Mouse (Mus musculus) bone marrow, adult 2 months (tissue): ENCODE results near the gene Pakap. TPM values are rescaled to one million over a fixed set of nuclear protein-coding genes. Genes with fewer than 3 reads are reported as not detected.

Experiments used
- H3K27ac ChIP-seq: fragments of 200-500 bp; 2 replicates; pipeline ENCODE4 v1.5.1; 2012; ENCODE audit warnings: low read depth, mild to moderate bottlenecking, control low read depth, inconsistent platforms, low read length; ENCODE audit not compliant: control insufficient read depth, poor library complexity, insufficient read depth
- H3K4me1 ChIP-seq: fragments of 200-500 bp; 2 replicates; pipeline ENCODE4 v1.6.1; 2011; ENCODE audit warnings: low read length; ENCODE audit not compliant: control insufficient read depth, insufficient read depth
- H3K4me3 ChIP-seq: fragments of 200-500 bp; replicated peaks from 2 replicates; pipeline ENCODE3; 2011; ENCODE audit warnings: mild to moderate bottlenecking, low read depth, low read length, control low read depth; ENCODE audit not compliant: control insufficient read depth
- CTCF ChIP-seq: fragments of 200-500 bp; IDR thresholded peaks from 2 replicates; pipeline ENCODE4 v1.5.1; 2011; ENCODE audit warnings: low read length, control low read depth; ENCODE audit not compliant: control insufficient read depth, insufficient read depth
- POLR2A ChIP-seq: fragments of 200-500 bp; IDR thresholded peaks from 2 replicates; pipeline ENCODE4 v1.6.1; 2011; ENCODE audit warnings: low read depth, mild to moderate bottlenecking, control low read depth, low read length, borderline replicate concordance; ENCODE audit not compliant: control insufficient read depth
- WGBS: fragments of 180-500 bp; shearing (Covaris S2); methylation state at CpG from one replicate; pipeline ENCODE4 v1.1.7; 2018; 5-methylcytosine and 5-hydroxymethylcytosine counted together
- polyA plus RNA-seq: library from polyadenylated mRNA; stranded (reverse); fragments of >200 nt; gene quantifications from 2 replicates; pipeline ENCODE4 v1.2.4, GENCODE M21; 2011; ENCODE audit warnings: low replicate concordance; ENCODE audit not compliant: missing spikeins, insufficient read depth, insufficient read length

Pakap gene
- polyA plus RNA-seq, 1 experiment: 1.9 TPM

DNA sequence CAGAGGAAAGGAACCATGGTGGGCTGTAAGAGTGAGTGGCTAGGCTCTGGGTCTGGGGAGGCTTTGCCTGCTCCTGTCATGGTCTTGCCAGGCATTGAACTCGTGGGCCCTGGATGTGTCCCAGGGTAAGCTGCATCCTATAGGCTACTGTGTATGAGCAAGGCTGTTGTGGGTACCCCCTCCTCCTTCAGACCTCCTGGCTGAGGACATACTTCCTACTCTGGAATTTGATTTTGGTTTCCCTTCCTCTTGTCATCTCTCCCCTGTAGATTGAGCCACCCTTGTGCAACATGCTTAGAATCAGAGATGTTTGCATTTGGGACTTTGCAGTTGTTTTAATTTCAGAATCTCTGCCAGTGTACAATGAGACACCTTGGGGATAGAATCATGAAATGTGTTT, 83.0 kb downstream of the Pakap start:
- no peak for TF ChIP-seq POLR2A
- Histone ChIP-seq H3K27ac (no peak overlapping the region), H3K4me3 (no peak overlapping the region), H3K4me1 (no peaks in the 10 kb centered on the region)
- 53% methylated on average over 1 of the region's 1 CpGs for WGBS

DNA sequence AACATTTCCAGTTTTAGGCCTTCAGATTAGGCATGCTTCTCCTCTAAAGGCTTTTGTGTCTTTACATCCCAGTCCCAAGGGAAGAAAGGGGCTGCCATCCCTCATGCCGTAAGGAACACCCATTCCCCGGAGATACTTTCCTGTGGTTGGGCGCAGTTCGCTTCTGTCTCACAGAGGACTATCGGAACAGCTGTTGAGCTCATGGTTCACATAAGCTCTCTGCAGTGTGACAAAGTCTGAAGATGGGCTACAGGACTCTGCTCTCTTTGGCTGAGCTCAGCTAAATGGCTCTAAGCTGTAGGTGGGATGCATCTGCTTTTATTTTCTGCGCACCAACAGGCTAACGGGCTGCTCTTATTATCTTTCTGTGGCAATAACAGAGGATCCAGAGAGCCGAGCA, 83.6 kb downstream of the Pakap start:
- TF ChIP-seq CTCF: no peak
- Histone ChIP-seq H3K27ac (no peak overlapping the region), H3K4me1 (no peaks in the 10 kb centered on the region), H3K4me3 (no peak overlapping the region)
- 84% methylated on average over 8 of the region's 8 CpGs for WGBS

DNA sequence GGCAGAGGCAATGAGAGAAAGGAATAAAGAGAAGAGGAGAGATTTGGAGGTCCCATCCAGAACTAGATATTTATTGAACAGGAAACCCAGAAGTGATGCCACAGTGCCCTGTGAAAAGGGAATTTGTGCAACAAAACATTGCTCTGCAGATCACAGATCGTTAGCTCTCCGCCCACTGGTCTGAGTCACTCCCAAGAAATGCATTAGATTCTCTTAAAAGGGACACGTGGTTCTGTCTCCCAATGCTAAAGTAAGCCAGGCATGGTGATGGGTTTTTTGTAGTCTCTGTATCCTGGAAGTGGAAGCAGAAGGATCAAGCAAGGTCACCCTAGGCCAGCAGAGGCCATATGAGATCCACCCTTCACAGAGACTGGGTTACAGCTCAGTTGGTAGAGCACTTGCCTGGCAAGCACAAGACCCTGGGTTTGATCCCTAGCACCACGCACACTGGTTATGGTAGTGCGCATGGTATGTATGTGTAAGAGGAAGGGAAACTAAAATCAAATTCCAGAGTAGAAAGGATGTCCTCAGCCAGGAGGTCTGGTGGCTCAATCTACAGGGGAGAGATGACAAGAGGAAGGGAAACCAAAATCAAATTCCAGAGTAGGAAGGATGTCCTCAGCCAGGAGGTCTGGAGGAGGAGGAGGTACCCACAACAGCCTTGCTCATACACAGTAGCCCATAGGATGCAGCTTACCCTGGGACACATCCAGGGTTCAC, 84.4 kb downstream of the Pakap start:
- TF ChIP-seq POLR2A (no peak), CTCF (no peak)
- no peak overlapping the region for H3K4me3 ChIP-seq
- no peak overlapping the region for H3K27ac ChIP-seq
- H3K4me1 ChIP-seq: no peaks in the 10 kb centered on the region
- 69% methylated on average over 5 of the region's 5 CpGs for WGBS

DNA sequence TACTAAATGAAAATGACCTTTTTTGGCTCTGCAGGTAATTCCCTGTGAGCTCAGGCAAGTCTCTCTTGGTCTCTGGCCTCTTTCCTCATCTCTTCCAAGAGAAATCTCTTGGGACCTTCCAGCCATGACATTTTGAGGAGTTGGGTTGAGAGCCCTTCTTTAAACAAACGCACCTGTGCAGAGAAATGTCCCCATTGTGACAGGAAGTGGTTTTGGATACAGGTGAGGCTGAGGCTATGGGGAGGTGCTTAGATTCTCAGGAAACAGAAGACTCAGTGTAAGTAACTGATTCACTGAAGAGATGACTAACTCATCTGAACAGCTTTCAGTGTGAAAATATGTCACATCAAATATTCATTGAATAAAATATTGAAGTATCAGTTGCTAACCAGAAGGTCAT, 88.0 kb downstream of the Pakap start:
- Histone ChIP-seq H3K4me1 (no peaks in the 10 kb centered on the region), H3K27ac (no peak overlapping the region), H3K4me3 (no peak overlapping the region)
- WGBS: 38% methylated on average over 1 of the region's 1 CpGs
- no peak for TF ChIP-seq POLR2A
- TF ChIP-seq CTCF: no peak

DNA sequence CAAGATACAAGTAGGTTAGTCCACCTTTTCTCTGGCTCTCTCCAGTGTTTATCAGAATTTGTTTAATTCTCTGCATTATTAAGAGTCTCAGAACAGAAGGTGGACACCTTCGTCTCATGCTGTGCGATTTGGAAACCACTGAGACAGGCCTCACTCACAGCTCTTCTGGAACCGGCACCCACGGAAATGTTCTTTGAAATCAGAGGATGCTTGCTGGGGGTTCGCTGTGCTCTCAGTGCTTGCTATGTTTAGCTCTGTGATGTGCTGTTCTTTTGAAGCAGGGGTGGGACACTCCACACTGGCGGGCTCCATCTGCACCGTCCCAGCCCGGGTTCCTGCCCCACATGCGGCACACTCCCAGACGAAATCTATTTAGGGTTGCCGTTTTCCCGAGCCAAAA, 88.4 kb downstream of the Pakap start:
- Histone ChIP-seq H3K4me1 (no peaks in the 10 kb centered on the region), H3K4me3 (no peak overlapping the region), H3K27ac (no peak overlapping the region)
- 88% methylated on average over 12 of the region's 12 CpGs for WGBS
- TF ChIP-seq CTCF (no peak), POLR2A (no peak)

- 78% methylated on average over 3 of the region's 3 CpGs for WGBS
- no peaks in the 10 kb centered on the region for H3K4me1 ChIP-seq
- TF ChIP-seq CTCF (no peak), POLR2A (no peak)
These were observed 88.9 kb downstream of the Pakap start for GRCm38 (mm10) chr4:57656861-57657260.

GRCm38 (mm10) chr4:57660470-57660869, 92.5 kb downstream of the Pakap start:
- no peak overlapping the region for H3K27ac ChIP-seq
- no peaks in the 10 kb centered on the region for H3K4me1 ChIP-seq
- WGBS: 41% methylated on average over 4 of the region's 4 CpGs
- TF ChIP-seq POLR2A (no peak), CTCF (no peak)
- no peak overlapping the region for H3K4me3 ChIP-seq

More at GRCm38 (mm10) chr4:57656861-57657260, 88.9 kb downstream of the Pakap start:
- H3K4me3 ChIP-seq: no peak overlapping the region
- H3K27ac ChIP-seq: no peak overlapping the region

GRCm38 (mm10) chr4:57666101-57666500, 98.1 kb downstream of the Pakap start:
- no peak for TF ChIP-seq CTCF
- no peak for TF ChIP-seq POLR2A
- no peak overlapping the region for H3K27ac ChIP-seq
- WGBS: 60% methylated on average over 3 of the region's 3 CpGs

DNA sequence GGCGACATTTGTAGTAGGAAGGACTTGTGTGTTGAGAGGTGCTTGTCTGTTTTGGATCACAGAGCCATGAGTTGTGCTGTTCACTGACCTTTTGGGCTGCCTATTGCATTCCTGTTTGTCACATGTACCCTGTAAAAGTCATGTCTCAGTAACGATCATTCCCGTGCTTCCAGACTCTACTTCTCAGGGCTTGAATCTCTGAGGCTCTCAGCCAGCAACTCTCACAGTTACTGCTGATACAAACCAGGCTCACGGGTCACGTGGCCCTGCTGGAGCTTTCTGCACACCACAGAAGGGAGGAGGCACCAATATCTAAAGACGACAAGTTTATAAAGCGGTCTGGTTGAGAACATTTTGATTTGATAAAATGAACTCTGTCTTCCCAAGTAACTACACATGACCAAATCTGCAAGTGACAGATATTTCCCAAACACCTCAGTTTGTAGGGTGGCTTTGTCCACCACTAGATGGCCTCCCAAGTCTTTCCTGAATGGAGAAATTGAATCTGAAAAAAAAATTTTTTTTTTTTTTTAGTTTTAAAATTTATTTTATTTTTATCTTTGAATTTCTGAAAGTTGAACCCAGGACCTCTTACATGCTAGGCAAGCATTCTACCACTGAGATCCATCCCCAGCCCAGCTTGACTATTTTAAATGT, 103.0 kb downstream of the Pakap start:
- Histone ChIP-seq H3K27ac (no peak overlapping the region), H3K4me1 (peaks cover 3% of the 10 kb centered on the region; the same call in 1 of the 2 replicates), H3K4me3 (no peak overlapping the region)
- TF ChIP-seq POLR2A (no peak), CTCF (no peak)
- WGBS: 58% methylated on average over 7 of the region's 7 CpGs

More at GRCm38 (mm10) chr4:57666101-57666500, 98.1 kb downstream of the Pakap start:
- H3K4me1 ChIP-seq: no peaks in the 10 kb centered on the region
- H3K4me3 ChIP-seq: no peak overlapping the region
